Mouse (Mus musculus): ENCODE results near the gene Pgam2. TPM values are rescaled to one million over a fixed set of nuclear protein-coding genes. Genes with fewer than 3 reads are reported as not detected.
A peak's percentile ranks its signal among the peaks of the same experiment; 100 is the strongest.

The Pgam2 gene
- polyA plus RNA-seq, 1 experiment = not detected

DNA sequence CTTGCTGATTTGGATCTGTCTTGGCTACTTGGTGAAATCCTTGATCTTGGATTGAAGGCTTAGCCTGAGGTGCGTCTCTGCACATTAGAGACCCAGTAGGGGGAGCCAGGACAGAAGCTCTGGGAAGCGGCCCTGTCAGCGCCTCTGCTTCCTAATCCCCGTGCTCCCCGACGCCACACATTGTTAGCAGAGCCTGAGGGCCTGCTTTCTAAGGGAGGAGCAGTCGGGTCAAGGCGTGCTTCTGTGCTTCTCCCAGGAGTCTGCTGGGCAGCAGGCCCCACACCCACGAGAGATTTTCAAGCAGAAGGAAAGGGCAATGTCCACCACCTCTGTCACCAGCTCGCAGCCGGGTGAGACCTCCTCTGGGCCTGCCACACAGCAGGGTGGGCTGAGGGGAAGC lies 6.2 kb downstream of the Pgam2 start:
- no peak overlapping the region for H3K4me3 ChIP-seq (replicated peaks)
- H3K36me3 ChIP-seq (replicated peaks; ENCODE audit: low read length) = peaks cover 99% of the 10 kb centered on the region
- H3K9me3 ChIP-seq = no peaks in the 10 kb centered on the region
- H3K27me3 ChIP-seq (replicated peaks) = no peaks in the 10 kb centered on the region
- TF ChIP-seq GATA1 (IDR thresholded peaks at IDR 0.05; ENCODE audit: borderline replicate concordance, low read length) = no peak
- no peak for TF ChIP-seq FLI1 (IDR thresholded peaks at IDR 0.05; ENCODE audit: low read length)
- H3K4me1 ChIP-seq = peaks cover 77% of the 10 kb centered on the region

DNA sequence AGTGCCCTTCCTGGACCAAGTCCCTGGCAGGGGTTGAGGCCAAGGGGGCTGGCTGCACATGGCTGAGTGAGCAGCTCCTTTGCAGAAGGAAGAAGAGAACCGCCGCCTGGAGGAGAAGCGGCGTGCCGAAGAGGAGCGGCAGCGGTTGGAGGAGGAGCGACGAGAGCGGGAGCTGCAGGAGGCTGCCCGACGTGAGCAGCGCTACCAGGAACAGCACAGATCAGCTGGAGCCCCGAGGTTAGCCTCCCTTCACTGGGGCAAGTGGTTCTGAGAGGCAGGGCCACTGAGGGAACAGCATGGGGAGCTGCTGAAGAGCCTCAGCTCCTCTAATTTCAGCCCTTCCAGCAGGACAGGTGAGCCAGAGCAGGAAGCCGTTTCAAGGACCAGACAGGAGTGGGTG lies 6.6 kb downstream of the Pgam2 start:
- no peak for TF ChIP-seq FLI1 (IDR thresholded peaks at IDR 0.05; ENCODE audit: low read length)
- TF ChIP-seq GATA1 (IDR thresholded peaks at IDR 0.05; ENCODE audit: borderline replicate concordance, low read length) = no peak
- H3K9me3 ChIP-seq = no peaks in the 10 kb centered on the region

DNA sequence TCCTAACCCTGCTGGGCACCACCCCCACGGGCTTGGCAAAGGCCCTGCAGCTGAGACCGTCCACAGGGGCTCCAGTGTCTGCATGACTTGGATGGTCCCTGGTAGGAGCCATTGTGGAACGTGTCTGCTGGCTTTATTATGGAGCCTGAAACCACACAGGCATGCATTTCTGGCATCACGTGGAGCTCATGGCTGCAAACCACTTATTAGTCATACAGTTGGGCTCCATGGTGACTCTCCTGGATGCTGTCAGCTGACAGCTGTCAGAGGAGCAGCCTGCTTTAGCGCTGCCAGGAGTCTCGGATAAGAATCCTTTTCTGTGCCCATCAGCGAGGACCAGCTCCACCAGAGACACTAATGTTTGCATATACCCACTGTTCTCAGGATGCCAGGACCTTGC lies 7.8 kb downstream of the Pgam2 start:
- Histone ChIP-seq H3K36me3 (replicated peaks; ENCODE audit: low read length) (peaks cover 98% of the 10 kb centered on the region), H3K9me3 (no peaks in the 10 kb centered on the region), H3K4me3 (replicated peaks) (no peak overlapping the region), H3K4me1 (peaks cover 76% of the 10 kb centered on the region), H3K27me3 (replicated peaks) (no peaks in the 10 kb centered on the region)
- TF ChIP-seq GATA1 (IDR thresholded peaks at IDR 0.05; ENCODE audit: borderline replicate concordance, low read length) = no peak
- TF ChIP-seq FLI1 (IDR thresholded peaks at IDR 0.05; ENCODE audit: low read length) = no peak

More for the DNA sequence above, 6.6 kb downstream of the Pgam2 start:
- Histone ChIP-seq H3K27me3 (replicated peaks) (no peaks in the 10 kb centered on the region), H3K36me3 (replicated peaks; ENCODE audit: low read length) (peaks cover 100% of the 10 kb centered on the region), H3K4me3 (replicated peaks) (no peak overlapping the region), H3K4me1 (peaks cover 77% of the 10 kb centered on the region)

DNA sequence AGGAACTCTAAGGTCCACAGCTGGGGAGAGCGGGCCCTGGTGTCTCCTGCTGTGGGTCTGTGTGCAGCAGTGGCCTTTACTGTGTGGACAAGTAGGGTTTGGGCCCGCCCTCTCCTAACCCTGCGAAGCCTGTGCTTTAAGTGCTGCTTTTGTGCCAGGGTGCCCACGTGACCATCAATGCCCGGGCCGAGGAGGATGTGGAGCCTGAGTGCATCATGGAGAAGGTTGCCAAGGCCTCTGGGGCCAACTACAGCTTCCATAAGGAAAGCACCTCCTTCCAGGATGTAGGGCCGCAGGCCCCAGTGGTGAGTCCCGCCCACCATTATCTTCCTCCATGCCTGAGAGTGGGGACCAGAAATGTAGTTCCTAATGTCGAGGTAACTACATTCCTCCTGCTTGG lies 8.2 kb downstream of the Pgam2 start:
- TF ChIP-seq FLI1 (IDR thresholded peaks at IDR 0.05; ENCODE audit: low read length) (no peak), GATA1 (IDR thresholded peaks at IDR 0.05; ENCODE audit: borderline replicate concordance, low read length) (no peak)
- Histone ChIP-seq H3K4me3 (replicated peaks) (no peak overlapping the region), H3K4me1 (peaks cover 76% of the 10 kb centered on the region), H3K9me3 (no peaks in the 10 kb centered on the region), H3K36me3 (replicated peaks; ENCODE audit: low read length) (peaks cover 98% of the 10 kb centered on the region), H3K27me3 (replicated peaks) (no peaks in the 10 kb centered on the region)

DNA sequence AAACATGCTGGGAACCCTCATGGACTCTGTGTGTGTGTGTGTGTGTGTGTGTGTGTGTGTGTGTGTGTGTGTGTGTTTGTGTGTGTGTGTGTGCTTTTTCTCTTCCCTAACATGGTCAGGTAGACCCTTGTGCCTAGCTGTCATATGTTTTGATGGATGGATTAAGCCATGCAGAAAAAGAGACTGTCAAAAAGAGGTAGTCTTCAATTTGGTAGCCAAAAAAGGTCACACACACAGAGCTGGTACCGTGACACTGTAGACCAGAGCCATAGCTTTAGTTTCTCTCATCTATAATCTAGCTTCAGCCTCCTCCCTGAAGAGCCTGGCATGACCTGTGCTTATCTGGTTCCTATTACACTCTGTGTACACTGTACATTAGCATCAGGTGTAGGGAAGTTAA lies 13.1 kb downstream of the Pgam2 start:
- Histone ChIP-seq H3K36me3 (replicated peaks; ENCODE audit: low read length) (peaks cover 55% of the 10 kb centered on the region), H3K4me1 (peaks cover 77% of the 10 kb centered on the region), H3K27me3 (replicated peaks) (no peaks in the 10 kb centered on the region), H3K9me3 (no peaks in the 10 kb centered on the region), H3K4me3 (replicated peaks) (peak overlapping the region; percentile 28)
- no peak for TF ChIP-seq GATA1 (IDR thresholded peaks at IDR 0.05; ENCODE audit: borderline replicate concordance, low read length)
- TF ChIP-seq FLI1 (IDR thresholded peaks at IDR 0.05; ENCODE audit: low read length) = no peak

DNA sequence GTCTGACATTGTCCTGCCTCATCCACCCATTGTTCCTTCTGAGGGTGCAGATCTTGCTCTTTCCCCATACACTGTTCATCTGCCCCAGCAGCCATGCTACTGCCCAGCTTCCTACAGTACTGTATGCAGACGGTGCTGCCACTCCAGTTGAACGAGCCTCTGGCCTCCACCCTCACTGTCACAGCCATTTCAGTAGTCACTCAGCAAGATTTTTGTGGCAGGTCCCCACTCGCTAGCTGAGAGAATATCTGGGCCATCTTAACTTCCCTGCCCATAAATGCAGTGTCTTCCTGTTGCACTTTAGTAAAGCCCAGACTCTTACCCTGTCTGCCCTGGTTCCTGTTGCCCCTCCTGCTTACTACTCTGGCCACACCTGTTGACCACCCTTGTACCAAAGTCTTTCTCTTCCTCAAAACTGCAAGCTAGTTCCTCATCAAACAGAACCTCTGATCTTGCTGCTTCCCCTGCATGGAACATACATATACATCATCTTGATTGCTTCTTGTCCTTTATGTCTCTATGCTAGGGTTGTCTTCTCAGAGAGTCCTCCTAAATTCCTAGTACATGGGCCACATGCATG lies 13.7 kb downstream of the Pgam2 start:
- Histone ChIP-seq H3K36me3 (replicated peaks; ENCODE audit: low read length) (peaks cover 50% of the 10 kb centered on the region), H3K27me3 (replicated peaks) (no peaks in the 10 kb centered on the region), H3K4me1 (peaks cover 76% of the 10 kb centered on the region), H3K9me3 (no peaks in the 10 kb centered on the region), H3K4me3 (replicated peaks) (peak overlapping the region; percentile 99)
- TF ChIP-seq GATA1 (IDR thresholded peaks at IDR 0.05; ENCODE audit: borderline replicate concordance, low read length) = no peak
- no peak for TF ChIP-seq FLI1 (IDR thresholded peaks at IDR 0.05; ENCODE audit: low read length)

DNA sequence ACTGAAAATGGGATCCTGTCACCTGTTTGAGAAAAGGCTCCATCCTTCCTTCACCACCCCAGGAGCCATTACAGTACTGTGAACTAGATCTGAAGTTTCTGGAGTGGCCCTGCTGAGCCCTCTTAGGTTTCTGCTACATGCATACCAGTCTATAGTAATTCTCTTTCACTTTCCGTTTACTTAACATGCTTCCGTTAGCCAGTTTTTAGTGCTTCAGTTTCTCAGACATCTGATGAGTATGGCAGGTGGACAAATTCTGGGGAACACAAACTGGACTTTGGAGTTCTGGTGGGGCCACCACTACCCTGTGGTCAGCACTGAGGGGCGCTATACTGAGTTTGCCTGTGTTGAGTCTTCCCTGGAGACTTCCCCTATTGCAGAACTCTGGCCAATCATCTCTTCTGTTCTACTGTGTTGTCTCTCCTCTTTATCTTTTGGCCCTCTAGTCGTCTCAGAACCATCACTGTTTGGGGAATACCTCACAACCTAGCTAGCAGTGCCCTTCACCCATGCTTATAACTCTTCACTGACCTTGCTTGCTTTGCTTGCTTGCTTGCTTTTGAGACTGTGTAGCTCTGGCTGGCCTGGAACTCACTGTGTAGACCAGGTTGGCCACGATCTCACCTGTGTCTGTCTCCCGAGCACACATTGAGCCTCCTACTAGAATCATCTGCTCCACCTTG lies 14.3 kb downstream of the Pgam2 start:
- Histone ChIP-seq H3K9me3 (no peaks in the 10 kb centered on the region), H3K27me3 (replicated peaks) (no peaks in the 10 kb centered on the region), H3K4me3 (replicated peaks) (peak overlapping the region; percentile 99), H3K4me1 (peaks cover 74% of the 10 kb centered on the region), H3K36me3 (replicated peaks; ENCODE audit: low read length) (peaks cover 45% of the 10 kb centered on the region)
- TF ChIP-seq GATA1 (IDR thresholded peaks at IDR 0.05; ENCODE audit: borderline replicate concordance, low read length) (no peak), FLI1 (IDR thresholded peaks at IDR 0.05; ENCODE audit: low read length) (no peak)

DNA sequence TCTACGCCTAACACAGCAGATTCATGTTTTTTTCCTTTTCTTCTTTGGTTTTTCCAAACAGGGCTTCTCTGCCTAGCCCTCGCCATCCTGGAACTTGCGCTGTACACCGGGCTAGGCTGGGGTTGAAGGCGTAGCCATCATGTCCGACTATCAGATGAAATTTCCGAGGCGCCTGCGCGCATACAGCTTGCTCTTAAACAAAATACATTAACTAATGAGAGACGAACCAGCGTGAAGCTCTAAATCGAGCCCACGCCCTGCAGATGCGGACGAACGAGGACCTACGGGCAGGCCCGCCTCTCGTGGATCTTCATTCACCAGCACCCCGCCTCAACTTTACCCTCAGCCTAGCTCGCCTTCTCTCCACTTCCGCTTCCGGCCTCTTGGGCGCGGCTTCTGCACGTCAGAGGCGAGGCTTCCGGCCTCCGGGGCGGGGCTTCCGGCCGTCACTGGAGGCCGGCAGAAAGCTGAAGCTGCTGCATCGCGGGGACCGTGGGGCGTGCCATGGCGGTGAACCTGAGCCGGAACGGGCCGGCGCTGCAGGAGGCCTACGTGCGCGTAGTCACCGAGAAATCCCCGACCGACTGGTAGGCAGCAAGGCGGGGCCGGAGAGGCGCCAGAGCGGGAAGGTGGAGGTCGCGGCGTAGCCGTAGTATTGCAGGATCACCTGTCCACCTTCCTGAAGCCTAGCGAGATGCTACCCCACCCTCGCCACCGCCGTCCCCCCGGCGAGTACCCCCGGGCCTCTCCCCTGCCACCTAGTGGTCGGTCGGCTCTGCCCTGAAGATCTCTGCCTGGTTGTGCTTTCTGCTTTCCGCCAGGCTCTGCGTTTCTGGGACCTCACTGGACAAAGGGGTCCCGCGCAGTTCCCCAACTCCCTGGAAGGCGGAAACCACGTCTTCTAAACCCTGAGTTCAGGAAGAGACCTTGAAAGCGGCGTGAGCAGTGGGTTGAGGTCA lies 15.2 kb downstream of the Pgam2 start, which contains the start of gene Dbnl:
Gene Dbnl, plus strand, starts transcription at position 433 of the 959 bp plus-strand sequence.
- Histone ChIP-seq H3K27me3 (replicated peaks) (no peaks in the 10 kb centered on the region), H3K36me3 (replicated peaks; ENCODE audit: low read length) (peaks cover 45% of the 10 kb centered on the region), H3K9me3 (no peaks in the 10 kb centered on the region), H3K4me1 (peaks cover 65% of the 10 kb centered on the region), H3K4me3 (replicated peaks) (peak within 1 kb of the TSS; percentile 99)
- TF ChIP-seq FLI1 (IDR thresholded peaks at IDR 0.05; ENCODE audit: low read length) (peak; percentile 99), GATA1 (IDR thresholded peaks at IDR 0.05; ENCODE audit: borderline replicate concordance, low read length) (no peak)

DNA sequence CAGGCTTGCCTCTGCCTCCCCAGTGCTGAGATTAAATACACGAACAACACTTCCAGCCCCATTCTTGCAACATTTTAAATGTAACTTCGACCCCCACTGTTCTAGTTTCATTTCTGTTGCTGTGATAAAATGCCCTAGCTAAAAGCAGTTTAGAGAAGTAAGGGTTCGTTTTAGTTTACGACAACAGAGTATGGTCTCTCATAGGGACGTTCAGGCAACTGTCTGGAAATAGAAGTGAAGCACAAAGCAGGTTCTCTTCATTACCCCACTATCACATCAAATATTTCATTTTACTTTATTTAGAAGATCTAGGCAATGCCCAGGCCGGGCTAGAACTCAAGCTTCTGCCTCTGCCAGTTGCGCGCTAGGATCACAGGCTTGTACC lies 15.9 kb downstream of the Pgam2 start:
- no peak for TF ChIP-seq GATA1 (IDR thresholded peaks at IDR 0.05; ENCODE audit: borderline replicate concordance, low read length)
- no peak for TF ChIP-seq FLI1 (IDR thresholded peaks at IDR 0.05; ENCODE audit: low read length)
- Histone ChIP-seq H3K36me3 (replicated peaks; ENCODE audit: low read length) (peaks cover 38% of the 10 kb centered on the region), H3K27me3 (replicated peaks) (no peaks in the 10 kb centered on the region), H3K4me3 (replicated peaks) (peak overlapping the region; percentile 99), H3K9me3 (no peaks in the 10 kb centered on the region), H3K4me1 (peaks cover 62% of the 10 kb centered on the region)
